Mouse (Mus musculus) intestine, embryonic 15.5 days (tissue): ENCODE data around the gene Srsf5. TPM values are rescaled to one million over a fixed set of nuclear protein-coding genes. Genes with fewer than 3 reads are reported as not detected.

Source experiments
- polyA plus RNA-seq: library from polyadenylated mRNA; unstranded; fragments of >200 nt; fragmentation: Nextera tagmentation; extraction: Ambion mirVana; gene quantifications from 2 replicates; pipeline ENCODE4 v1.2.1, GENCODE M21; 2015

Gene Srsf5
- polyA plus RNA-seq, 1 experiment from 2014 or later: 607 TPM

Other genes starting within 250 kb of the Srsf5 start
- 0.10 and 0.15 TPM in 2 replicates for gene Ccdc177, start 184.8 kb upstream of the Srsf5 start, polyA plus RNA-seq
- gene Susd6, start 155.0 kb upstream of the Srsf5 start, polyA plus RNA-seq: 16.9 and 18.7 TPM in 2 replicates
- gene Slc10a1, start 23.2 kb downstream of the Srsf5 start, polyA plus RNA-seq: 0.36 and 0.47 TPM in 2 replicates
- gene Smoc1, start 81.3 kb downstream of the Srsf5 start, polyA plus RNA-seq: 8.1 and 9.6 TPM in 2 replicates